Mouse (Mus musculus): ENCODE measurements at regions not wholly inside any gene's neighbourhood (a gene's known extent, or its start where the extent isn't known, plus 50 kb on each side); places are given as distances from the start of the nearest gene placed in this dataset.

DNA sequence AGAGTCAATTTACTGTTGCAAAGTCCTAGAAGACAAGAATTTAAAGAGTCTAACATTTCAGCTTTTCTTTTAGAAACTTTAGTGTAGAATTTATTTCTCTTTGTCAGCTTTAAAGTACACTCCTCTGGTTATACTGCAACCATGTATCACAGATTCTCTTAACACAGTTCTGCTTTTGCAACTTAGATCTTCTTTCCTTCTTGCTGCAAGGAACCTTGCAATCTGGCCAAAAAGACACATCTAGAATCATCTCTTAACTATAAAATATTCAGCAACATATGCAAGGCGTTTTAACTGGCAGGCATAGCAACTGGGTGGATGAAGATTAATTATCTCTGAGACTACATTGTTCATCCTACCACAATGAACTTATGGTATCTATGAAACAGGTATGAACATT is 1844.6 kb upstream of the Slc7a12 start:
- DNase-seq: peak; percentile 3

DNA sequence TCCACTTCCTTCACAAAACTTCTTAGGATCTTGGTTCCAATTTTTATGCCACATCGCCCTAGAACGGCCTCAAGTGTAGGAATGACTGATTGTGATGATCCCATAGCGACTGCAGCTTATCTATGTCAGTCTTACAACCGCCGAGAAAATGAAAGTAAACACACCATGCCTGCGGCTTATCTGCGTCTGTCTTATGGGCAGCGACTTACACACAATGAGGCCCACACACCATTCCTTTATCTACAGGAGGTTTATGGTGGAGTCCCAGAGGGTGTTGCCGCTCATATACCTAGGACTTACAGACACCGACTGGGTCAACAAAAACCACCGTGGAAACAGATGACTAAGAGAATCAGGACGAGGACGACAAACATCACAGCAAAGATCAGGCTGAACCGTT is 1817.0 kb upstream of the Slc7a12 start:
- no peak for DNase-seq

All from layer of hippocampus, adult 9-11 months (tissue).